Mouse (Mus musculus) kidney, postnatal 0 days (tissue): Measurements from ENCODE around the gene Trib2. TPM values are rescaled to one million over a fixed set of nuclear protein-coding genes. Genes with fewer than 3 reads are reported as not detected.

Experiments
- ATAC-seq: fragments of 200-750 bp; cut with Nextera tagmentation; replicated peaks from 2 replicates; pipeline ENCODE4 v1.8.0; 2017; ENCODE audit warnings: low read depth, moderate number of reproducible peaks, moderate TSS enrichment, moderate library complexity; ENCODE audit not compliant: low FRiP score
- DNase-seq: peaks from one replicate; pipeline ENCODE4 v3.0.0-alpha.2; 2016; ENCODE audit warnings: low spot score
- H3K27ac ChIP-seq: fragments of 300-500 bp; sonication (generic); 2 replicates; pipeline ENCODE4 v1.5.1; 2014; ENCODE audit warnings: mild to moderate bottlenecking
- H3K27me3 ChIP-seq: fragments of 300-500 bp; sonication (generic); 2 replicates; pipeline ENCODE4 v1.6.1; 2014; ENCODE audit warnings: low read length, mixed read lengths; ENCODE audit not compliant: insufficient read depth
- H3K36me3 ChIP-seq: fragments of 300-500 bp; sonication (generic); 2 replicates; pipeline ENCODE4 v1.6.1; 2014; ENCODE audit warnings: low read length, mixed read lengths; ENCODE audit not compliant: insufficient read depth
- H3K4me1 ChIP-seq: fragments of 300-500 bp; sonication (generic); replicated peaks from 2 replicates; pipeline ENCODE4 v1.6.1; 2014; ENCODE audit warnings: antibody characterized with exemption, low read length, mixed read lengths; ENCODE audit not compliant: insufficient read depth
- H3K4me2 ChIP-seq: fragments of 300-500 bp; sonication (generic); 2 replicates; pipeline ENCODE4 v1.6.1; 2014; ENCODE audit warnings: mild to moderate bottlenecking, low read length, moderate library complexity, mixed read lengths
- H3K4me3 ChIP-seq: fragments of 300-500 bp; sonication (generic); replicated peaks from 2 replicates; pipeline ENCODE4 v1.5.1; 2014; ENCODE audit warnings: low read depth, low read length
- H3K9ac ChIP-seq: fragments of 300-500 bp; sonication (generic); 2 replicates; pipeline ENCODE4 v1.6.1; 2014; ENCODE audit warnings: low read depth, low read length
- H3K9me3 ChIP-seq: fragments of 300-500 bp; sonication (generic); replicated peaks from 2 replicates; pipeline ENCODE4 v1.6.1; 2016; ENCODE audit warnings: low read length, inconsistent platforms, mixed read lengths
- CTCF ChIP-seq: IDR thresholded peaks from 2 replicates; pipeline ENCODE4 v1.5.1; 2016; ENCODE audit warnings: antibody characterized with exemption, low read depth, mild to moderate bottlenecking, moderate library complexity
- WGBS: fragments of 180-500 bp; shearing (Covaris S2); extraction: QIAGEN DNeasy Blood & Tissue Kit; methylation state at CpG from one replicate; pipeline ENCODE4 v1.1.7; 2014; 5-methylcytosine and 5-hydroxymethylcytosine counted together
- microRNA-seq: library from miRNA; unstranded; fragments of <30 nt; microRNA quantifications from one replicate; pipeline ENCODE4, GENCODE M21; 2016
- polyA plus RNA-seq: library from polyadenylated mRNA; unstranded; fragments of >200 nt; fragmentation: Nextera tagmentation; extraction: Ambion mirVana; gene quantifications from 2 replicates; pipeline ENCODE4 v1.2.1, GENCODE M21; 2015

Gene Trib2
- polyA plus RNA-seq, 1 experiment from 2014 or later, result 51.4 TPM

DNA sequence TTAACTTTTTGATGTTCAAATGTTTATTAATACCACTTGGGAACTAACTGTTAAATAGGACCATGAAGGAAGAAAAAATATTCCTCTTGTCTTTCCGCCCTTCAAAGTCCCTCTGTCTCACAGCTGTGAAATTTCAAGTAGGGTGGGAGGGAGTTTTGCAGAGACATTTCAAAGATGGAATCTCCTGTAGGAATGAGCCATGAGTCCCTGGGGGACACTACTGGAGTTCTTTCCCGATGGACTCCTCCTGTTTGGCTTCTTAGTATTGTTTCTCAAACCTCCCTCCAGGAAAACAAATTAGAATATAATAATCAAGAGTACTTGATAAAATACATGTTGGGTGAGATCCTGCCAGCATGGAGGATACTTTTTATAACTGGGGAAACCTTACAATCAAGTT is 62.1 kb downstream of the Trib2 start:
- ATAC-seq, result no peak
- no peak for TF ChIP-seq CTCF

DNA sequence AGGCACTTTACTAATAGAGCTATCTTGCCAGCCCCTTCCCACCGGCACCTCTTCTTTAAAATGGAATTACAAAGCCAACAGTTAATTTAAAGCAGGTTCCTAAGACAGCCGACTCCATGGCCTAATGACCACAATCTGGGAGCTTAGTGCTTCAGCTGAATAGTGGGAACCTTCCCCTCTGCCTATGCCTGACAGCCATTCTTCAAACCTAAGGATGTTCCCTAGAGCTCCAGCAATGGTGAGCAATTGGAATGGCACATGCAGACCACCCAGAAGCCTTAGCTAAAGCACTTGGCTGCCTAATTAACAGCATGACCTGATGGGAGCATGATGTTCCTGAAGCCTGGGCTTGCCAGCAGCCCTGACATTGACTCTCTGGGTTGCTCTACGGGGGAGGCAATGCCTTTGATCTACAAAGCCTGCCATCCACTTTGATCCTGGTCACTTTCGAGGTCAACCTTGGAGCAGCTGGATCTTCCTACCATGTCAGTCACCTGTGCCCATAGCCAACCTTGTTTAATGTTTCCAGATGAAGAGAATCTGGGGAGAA is 67.0 kb downstream of the Trib2 start:
- Histone ChIP-seq H3K4me1 (no peaks in the 10 kb centered on the region), H3K27ac (no peak overlapping the region), H3K9me3 (no peaks in the 10 kb centered on the region), H3K36me3 (no peaks in the 10 kb centered on the region), H3K27me3 (no peaks in the 10 kb centered on the region), H3K4me2 (no peak overlapping the region), H3K9ac (no peak overlapping the region), H3K4me3 (no peak overlapping the region)
- WGBS, result 21% methylated on average over 4 of the region's 4 CpGs
- DNase-seq (no peak), ATAC-seq (no peak)
- TF ChIP-seq CTCF, result no peak

More for the DNA sequence above, 62.1 kb downstream of the Trib2 start:
- Histone ChIP-seq H3K27ac (peak overlapping the region; percentile 47; the same call in 1 of the 2 replicates), H3K9ac (no peak overlapping the region), H3K4me3 (no peak overlapping the region), H3K36me3 (no peaks in the 10 kb centered on the region), H3K9me3 (no peaks in the 10 kb centered on the region), H3K4me1 (no peaks in the 10 kb centered on the region), H3K27me3 (no peaks in the 10 kb centered on the region), H3K4me2 (no peak overlapping the region)
- peak; percentile 87 for DNase-seq
- WGBS, result 44% methylated on average over 2 of the region's 2 CpGs

DNA sequence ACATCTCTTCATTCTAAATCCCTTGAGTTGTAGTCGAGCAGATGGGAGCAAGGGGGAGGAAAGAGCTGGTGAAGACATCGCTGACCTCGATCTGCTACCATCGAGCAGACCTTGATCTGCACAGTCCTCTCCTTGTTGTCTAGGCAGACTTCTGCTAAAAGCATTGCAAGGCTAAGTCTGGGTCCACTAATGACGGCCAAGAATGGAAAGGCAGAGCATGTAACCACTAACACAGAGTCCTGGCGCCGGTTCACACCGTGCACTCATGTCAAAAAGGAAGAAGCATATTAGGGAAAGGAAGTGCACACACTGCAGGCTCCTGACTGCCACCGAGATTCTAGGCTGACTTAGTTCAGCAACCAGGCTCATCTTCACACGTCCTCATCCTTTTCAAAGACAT is 71.0 kb downstream of the Trib2 start:
- no peaks in the 10 kb centered on the region for H3K9me3 ChIP-seq
- no peaks in the 10 kb centered on the region; the same call in 1 of the 2 replicates for H3K4me1 ChIP-seq
- no peak overlapping the region for H3K4me2 ChIP-seq
- no peak for ATAC-seq
- WGBS, result 47% methylated on average over 10 of the region's 10 CpGs
- H3K36me3 ChIP-seq, result no peaks in the 10 kb centered on the region
- H3K27me3 ChIP-seq, result no peaks in the 10 kb centered on the region
- no peak for TF ChIP-seq CTCF
- DNase-seq, result no peak
- no peak overlapping the region for H3K9ac ChIP-seq
- no peak overlapping the region for H3K27ac ChIP-seq
- H3K4me3 ChIP-seq, result no peak overlapping the region

Small RNAs within 50 kb of the gene (microRNA-seq; reads per million reads assigned to microRNA genes)
- gene Mir6387, result not detected
